Mouse (Mus musculus) heart, embryonic 15.5 days (tissue): ENCODE measurements around the gene Tsc22d4. TPM values are rescaled to one million over a fixed set of nuclear protein-coding genes. Genes with fewer than 3 reads are reported as not detected.

Source experiments
- ATAC-seq: fragments of 200-750 bp; cut with Nextera tagmentation; replicated peaks from 2 replicates; pipeline ENCODE4 v1.8.0; 2017; ENCODE audit warnings: low read depth, moderate TSS enrichment; ENCODE audit not compliant: insufficient number of reproducible peaks, insufficient read depth, low FRiP score
- H3K27ac ChIP-seq: fragments of 300-500 bp; sonication (generic); 2 replicates; pipeline ENCODE4 v1.5.1; 2015; ENCODE audit warnings: mild to moderate bottlenecking, inconsistent platforms
- H3K27me3 ChIP-seq: fragments of 300-500 bp; sonication (generic); 2 replicates; pipeline ENCODE4 v1.6.1; 2015; ENCODE audit warnings: inconsistent platforms
- H3K36me3 ChIP-seq: fragments of 300-500 bp; sonication (generic); 2 replicates; pipeline ENCODE4 v1.6.1; 2015; ENCODE audit warnings: mild to moderate bottlenecking, inconsistent platforms
- H3K4me1 ChIP-seq: fragments of 300-500 bp; sonication (generic); replicated peaks from 2 replicates; pipeline ENCODE4 v1.6.1; 2015; ENCODE audit warnings: inconsistent platforms
- H3K4me2 ChIP-seq: fragments of 300-500 bp; sonication (generic); 2 replicates; pipeline ENCODE4 v1.6.1; 2015; ENCODE audit warnings: inconsistent platforms, mild to moderate bottlenecking, moderate library complexity
- H3K4me3 ChIP-seq: fragments of 300-500 bp; sonication (generic); 2 replicates; pipeline ENCODE4 v1.5.1; 2015; ENCODE audit warnings: mild to moderate bottlenecking, inconsistent platforms
- H3K9ac ChIP-seq: fragments of 300-500 bp; sonication (generic); 2 replicates; pipeline ENCODE4 v1.6.1; 2015; ENCODE audit warnings: mild to moderate bottlenecking, inconsistent platforms
- H3K9me3 ChIP-seq: fragments of 300-500 bp; sonication (generic); replicated peaks from 2 replicates; pipeline ENCODE4 v1.6.1; 2016; ENCODE audit warnings: inconsistent platforms
- WGBS: fragments of 180-500 bp; shearing (Covaris S2); methylation state at CpG from one replicate; pipeline ENCODE4 v1.1.7; 2015; ENCODE audit warnings: mixed read lengths; 5-methylcytosine and 5-hydroxymethylcytosine counted together
- polyA plus RNA-seq: library from polyadenylated mRNA; unstranded; fragments of >200 nt; fragmentation: Nextera tagmentation; extraction: Ambion mirVana; gene quantifications from 2 replicates; pipeline ENCODE4 v1.2.1, GENCODE M21; 2015

Tsc22d4 gene
- polyA plus RNA-seq, 1 experiment from 2014 or later: 130 TPM

GRCm38 (mm10) chr5:137768475-137768874 lies 22.9 kb downstream of the Tsc22d4 start:
- no peak overlapping the region for H3K4me2 ChIP-seq

GRCm38 (mm10) chr5:137770709-137771108 lies 25.2 kb downstream of the Tsc22d4 start:
- Histone ChIP-seq H3K4me1 (peaks cover 3% of the 10 kb centered on the region; the same call in 1 of the 2 replicates), H3K36me3 (no peaks in the 10 kb centered on the region), H3K4me3 (no peak overlapping the region), H3K27ac (no peak overlapping the region), H3K9me3 (no peaks in the 10 kb centered on the region), H3K9ac (no peak overlapping the region), H3K4me2 (no peak overlapping the region), H3K27me3 (no peaks in the 10 kb centered on the region)
- ATAC-seq: 0 out of 2 replicates have a peak, but pooled peaks have one; percentile 44
- WGBS: 35% methylated on average over 2 of the region's 2 CpGs

More at GRCm38 (mm10) chr5:137768475-137768874, 22.9 kb downstream of the Tsc22d4 start:
- no peaks in the 10 kb centered on the region for H3K9me3 ChIP-seq
- H3K4me1 ChIP-seq: peaks cover 3% of the 10 kb centered on the region; the same call in 1 of the 2 replicates
- H3K27ac ChIP-seq: no peak overlapping the region
- H3K27me3 ChIP-seq: no peaks in the 10 kb centered on the region
- no peak for ATAC-seq
- no peaks in the 10 kb centered on the region for H3K36me3 ChIP-seq
- no peak overlapping the region for H3K4me3 ChIP-seq
- H3K9ac ChIP-seq: no peak overlapping the region
- WGBS: 67% methylated on average over 1 of the region's 1 CpGs

- Histone ChIP-seq H3K27ac (no peak overlapping the region), H3K36me3 (no peaks in the 10 kb centered on the region), H3K9me3 (no peaks in the 10 kb centered on the region), H3K4me1 (peaks cover 13% of the 10 kb centered on the region), H3K4me2 (no peak overlapping the region), H3K4me3 (no peak overlapping the region), H3K27me3 (no peaks in the 10 kb centered on the region), H3K9ac (no peak overlapping the region)
- ATAC-seq: no peak
These were observed 27.2 kb downstream of the Tsc22d4 start for GRCm38 (mm10) chr5:137772755-137773154.

GRCm38 (mm10) chr5:137775587-137776290 lies 30.2 kb downstream of the Tsc22d4 start:
- H3K4me1 ChIP-seq: peaks cover 31% of the 10 kb centered on the region
- no peak overlapping the region for H3K4me3 ChIP-seq
- no peak for ATAC-seq
- no peak overlapping the region for H3K9ac ChIP-seq
- no peaks in the 10 kb centered on the region for H3K9me3 ChIP-seq
- H3K36me3 ChIP-seq: peaks cover 7% of the 10 kb centered on the region
- WGBS: 92% methylated on average over 2 of the region's 2 CpGs
- H3K4me2 ChIP-seq: no peak overlapping the region
- H3K27ac ChIP-seq: peak overlapping the region; percentile 66; the same call in 1 of the 2 replicates
- no peaks in the 10 kb centered on the region for H3K27me3 ChIP-seq

- Histone ChIP-seq H3K27ac (peak overlapping the region; percentile 66), H3K27me3 (no peaks in the 10 kb centered on the region), H3K4me3 (no peak overlapping the region), H3K4me2 (peak overlapping the region; percentile 16; the same call in 1 of the 2 replicates), H3K9me3 (no peaks in the 10 kb centered on the region), H3K4me1 (peaks cover 31% of the 10 kb centered on the region), H3K36me3 (peaks cover 14% of the 10 kb centered on the region), H3K9ac (no peak overlapping the region)
- WGBS: 25% methylated on average over 5 of the region's 5 CpGs
- ATAC-seq: peak; percentile 45
These were observed 30.9 kb downstream of the Tsc22d4 start for GRCm38 (mm10) chr5:137776408-137776918.

GRCm38 (mm10) chr5:137777267-137777845 lies 31.8 kb downstream of the Tsc22d4 start:
- Histone ChIP-seq H3K27ac (no peak overlapping the region), H3K36me3 (peaks cover 23% of the 10 kb centered on the region), H3K9me3 (no peaks in the 10 kb centered on the region), H3K4me3 (no peak overlapping the region), H3K9ac (no peak overlapping the region), H3K4me2 (no peak overlapping the region), H3K4me1 (peaks cover 32% of the 10 kb centered on the region), H3K27me3 (no peaks in the 10 kb centered on the region)
- WGBS: 81% methylated on average over 7 of the region's 7 CpGs
- no peak for ATAC-seq

- peak; percentile 93 for ATAC-seq
- Histone ChIP-seq H3K36me3 (peaks cover 32% of the 10 kb centered on the region), H3K4me3 (peak within 1 kb of the TSS; percentile 80), H3K4me1 (peaks cover 44% of the 10 kb centered on the region), H3K9me3 (no peaks in the 10 kb centered on the region), H3K9ac (peak within 1 kb of the TSS; percentile 89), H3K4me2 (peak within 1 kb of the TSS; percentile 89), H3K27me3 (no peaks in the 10 kb centered on the region), H3K27ac (peak within 1 kb of the TSS; percentile 87)
- WGBS: 0% methylated on average over 31 of the region's 31 CpGs
These were observed 33.1 kb downstream of the Tsc22d4 start, which contains the start of gene Ppp1r35 for GRCm38 (mm10) chr5:137778635-137779034. Ppp1r35 (plus strand) TSS chr5:137778849.

GRCm38 (mm10) chr5:137779053-137779933 lies 33.8 kb downstream of the Tsc22d4 start:
- Histone ChIP-seq H3K4me2 (peak overlapping the region; percentile 89), H3K27me3 (no peaks in the 10 kb centered on the region), H3K9me3 (no peaks in the 10 kb centered on the region), H3K36me3 (peaks cover 32% of the 10 kb centered on the region), H3K9ac (peak overlapping the region; percentile 89), H3K4me3 (peak overlapping the region; percentile 80), H3K27ac (peak overlapping the region; percentile 87), H3K4me1 (peaks cover 51% of the 10 kb centered on the region)
- ATAC-seq: peak; percentile 16
- WGBS: under 1% methylated on average over 77 of the region's 83 CpGs

GRCm38 (mm10) chr5:137781661-137782060 lies 36.1 kb downstream of the Tsc22d4 start:
- WGBS: 88% methylated on average over 7 of the region's 7 CpGs
- ATAC-seq: no peak
- Histone ChIP-seq H3K4me3 (no peak overlapping the region), H3K4me2 (no peak overlapping the region), H3K27me3 (no peaks in the 10 kb centered on the region), H3K9me3 (no peaks in the 10 kb centered on the region), H3K27ac (no peak overlapping the region), H3K36me3 (peaks cover 32% of the 10 kb centered on the region), H3K9ac (no peak overlapping the region), H3K4me1 (peaks cover 57% of the 10 kb centered on the region)

- 81% methylated on average over 13 of the region's 13 CpGs for WGBS
- Histone ChIP-seq H3K4me3 (peak overlapping the region; percentile 86; the same call in 1 of the 2 replicates), H3K9me3 (no peaks in the 10 kb centered on the region), H3K9ac (peak overlapping the region; percentile 90; the same call in 1 of the 2 replicates), H3K27me3 (no peaks in the 10 kb centered on the region), H3K36me3 (peaks cover 32% of the 10 kb centered on the region), H3K4me2 (peak overlapping the region; percentile 95), H3K27ac (no peak overlapping the region), H3K4me1 (peaks cover 51% of the 10 kb centered on the region)
- ATAC-seq: no peak
These were observed 37.4 kb downstream of the Tsc22d4 start for GRCm38 (mm10) chr5:137782776-137783522.
